Mouse (Mus musculus): ENCODE measurements at regions not wholly inside any gene's neighbourhood (a gene's known extent, or its start where the extent isn't known, plus 50 kb on each side); places are given as distances from the start of the nearest gene placed in this dataset.

DNA sequence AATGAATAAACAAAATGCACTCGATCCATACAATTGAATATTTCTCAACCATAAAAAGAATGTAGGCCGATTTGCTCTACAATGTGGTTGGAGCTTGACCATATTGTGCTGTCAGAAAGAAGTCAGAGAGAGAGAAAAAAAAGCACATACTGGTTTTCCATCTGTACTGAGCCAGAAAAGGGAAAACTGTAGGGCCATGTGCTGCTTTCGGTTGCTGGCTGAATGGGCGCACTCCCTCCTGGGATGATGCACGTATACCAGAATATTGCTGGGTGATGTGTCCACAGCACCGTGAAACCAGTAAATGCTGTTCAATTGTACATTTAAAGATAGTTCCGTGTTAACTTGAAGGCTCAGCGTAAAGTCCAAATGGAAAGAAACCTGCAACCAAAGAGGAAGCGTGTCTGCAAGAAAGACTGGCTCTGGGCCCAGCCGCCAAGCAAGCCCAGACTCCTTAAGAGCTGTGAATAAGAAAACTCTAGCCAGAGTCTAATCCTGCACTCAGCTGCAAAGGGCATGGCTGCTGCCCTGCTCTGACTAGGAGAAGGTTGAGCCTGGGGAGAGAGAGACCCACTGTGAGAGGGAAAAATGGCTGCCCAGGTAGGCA, 355.2 kb upstream of the Kcnab2 start:
- Histone ChIP-seq H3K79me2 (ENCODE audit: control insufficient read depth, insufficient read depth, low read length, poor library complexity) (no peaks in the 10 kb centered on the region), H3K4me3 (ENCODE audit: control insufficient read depth in 1 of 2, insufficient read depth in 1 of 2, low read depth in 2 of 2, low read length in 2 of 2) (no peak overlapping the region), H3K27me3 (ENCODE audit: control insufficient read depth in 1 of 2, insufficient read depth in 2 of 2, low read length in 2 of 2) (no peaks in the 10 kb centered on the region), H3K27ac (ENCODE audit: control insufficient read depth, low read depth, low read length) (no peak overlapping the region), H3K4me1 (ENCODE audit: control insufficient read depth in 1 of 2, insufficient read depth in 2 of 2, low read length in 2 of 2) (no peaks in the 10 kb centered on the region), H3K36me3 (ENCODE audit: control insufficient read depth in 1 of 2, insufficient read depth in 2 of 2, low read length in 2 of 2) (no peaks in the 10 kb centered on the region), H3K9ac (ENCODE audit: control insufficient read depth, low read depth, low read length, poor library complexity, severe bottlenecking) (no peak overlapping the region), H3K9me3 (replicated peaks; ENCODE audit: insufficient read depth, low read length) (no peaks in the 10 kb centered on the region)
- no peak for TF ChIP-seq MAFK (IDR thresholded peaks at IDR 0.05; ENCODE audit: borderline replicate concordance, low read depth, low read length)
- no peak for TF ChIP-seq TBP (IDR thresholded peaks at IDR 0.05; ENCODE audit: low read depth, low read length)
- DNase-seq (ENCODE audit: low read depth, low spot score): no peak

DNA sequence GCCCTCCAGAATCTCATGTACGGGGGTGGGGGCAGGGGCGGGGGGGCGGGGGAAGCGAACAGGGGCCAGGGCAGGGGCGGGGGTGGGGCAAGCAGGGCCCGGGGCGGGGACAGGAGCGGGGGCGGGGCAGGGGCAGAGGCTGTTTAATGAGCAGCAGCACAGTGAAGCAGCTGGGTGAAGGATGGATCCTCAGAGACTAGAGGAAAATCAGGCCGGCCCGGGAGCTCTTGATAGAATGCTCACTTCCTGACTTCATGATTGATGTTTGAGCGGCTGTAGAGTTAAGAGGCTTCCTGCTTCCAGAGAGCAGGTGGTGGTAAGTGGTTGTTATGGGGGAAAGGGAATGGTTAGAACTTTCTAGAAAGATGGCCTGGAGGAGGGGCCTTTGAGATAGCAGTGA, 347.5 kb upstream of the Kcnab2 start:
- no peak overlapping the region for H3K4me3 ChIP-seq (ENCODE audit: control insufficient read depth in 1 of 2, insufficient read depth in 1 of 2, low read depth in 2 of 2, low read length in 2 of 2)
- H3K36me3 ChIP-seq (ENCODE audit: control insufficient read depth in 1 of 2, insufficient read depth in 2 of 2, low read length in 2 of 2): no peaks in the 10 kb centered on the region

DNA sequence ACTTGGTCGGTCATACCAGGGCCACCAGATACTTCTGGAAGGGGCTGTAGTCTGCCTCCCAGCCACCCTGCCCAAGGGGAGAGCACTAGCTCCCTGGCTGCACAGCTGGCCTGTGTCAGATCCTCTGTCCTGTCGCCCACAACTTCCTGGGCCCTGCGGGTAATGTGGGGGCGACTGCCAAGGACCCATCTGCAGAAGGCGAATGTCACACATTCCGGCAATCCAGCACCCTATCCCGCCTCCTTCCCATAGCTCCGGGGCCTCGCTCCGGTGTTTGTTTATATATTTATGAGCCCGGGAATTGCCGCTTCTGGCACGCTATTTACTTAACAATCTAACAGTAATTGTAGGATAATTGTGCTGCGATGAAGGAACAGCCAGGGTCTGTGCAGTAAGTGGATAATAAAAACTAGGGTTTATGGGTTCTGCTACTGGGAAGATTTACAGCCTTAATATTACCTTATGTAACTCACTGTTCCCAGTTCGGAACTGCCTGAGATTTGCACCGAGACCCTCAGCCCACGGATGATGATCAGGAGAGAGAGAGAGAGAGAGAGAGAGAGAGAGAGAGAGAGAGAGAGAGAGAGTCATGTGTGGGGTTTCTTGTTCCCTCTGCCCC, 338.6 kb upstream of the Kcnab2 start:
- DNase-seq (ENCODE audit: low read depth, low spot score): no peak
- H3K36me3 ChIP-seq (ENCODE audit: control insufficient read depth in 1 of 2, insufficient read depth in 2 of 2, low read length in 2 of 2): no peaks in the 10 kb centered on the region
- no peak for TF ChIP-seq ZMIZ1 (IDR thresholded peaks at IDR 0.05; ENCODE audit: low read depth, low read length)
- no peak for TF ChIP-seq EP300 (IDR thresholded peaks at IDR 0.05; ENCODE audit: low read depth in 1 of 2, low read length in 2 of 2)
- TF ChIP-seq TAL1 (IDR thresholded peaks at IDR 0.05; ENCODE audit: low read length): no peak
- no peak for TF ChIP-seq CHD1 (IDR thresholded peaks at IDR 0.05; ENCODE audit: low read depth, low read length)
- TF ChIP-seq RCOR1 (IDR thresholded peaks at IDR 0.05; ENCODE audit: low read depth, low read length): no peak
- TF ChIP-seq HCFC1 (IDR thresholded peaks at IDR 0.05; ENCODE audit: low read depth, low read length): no peak
- no peak for TF ChIP-seq BHLHE40 (IDR thresholded peaks at IDR 0.05; ENCODE audit: borderline replicate concordance, low read depth, low read length)
- TF ChIP-seq POLR2A (IDR thresholded peaks at IDR 0.05; ENCODE audit: control insufficient read depth in 1 of 2, insufficient read depth in 1 of 2, low read depth in 1 of 2, low read length in 2 of 2, poor library complexity in 1 of 2): no peak
- no peak for TF ChIP-seq SMC3 (IDR thresholded peaks at IDR 0.05; ENCODE audit: low read depth, low read length)
- no peak for TF ChIP-seq USF2 (IDR thresholded peaks at IDR 0.05; ENCODE audit: borderline replicate concordance in 1 of 2, insufficient read depth in 1 of 2, low read depth in 1 of 2, low read length in 2 of 2)
- no peak for TF ChIP-seq USF1 (IDR thresholded peaks at IDR 0.05; ENCODE audit: low read depth, low read length)
- TF ChIP-seq SIN3A (IDR thresholded peaks at IDR 0.05; ENCODE audit: low read length): no peak
- no peak for TF ChIP-seq E2F4 (IDR thresholded peaks at IDR 0.05; ENCODE audit: borderline replicate concordance, low read depth, low read length)
- no peak for TF ChIP-seq POLR2AphosphoS5 (IDR thresholded peaks at IDR 0.05; ENCODE audit: borderline replicate concordance, low read depth, low read length)
- TF ChIP-seq JUND (IDR thresholded peaks at IDR 0.05; ENCODE audit: low read depth, low read length): no peak
- TF ChIP-seq MAX (IDR thresholded peaks at IDR 0.05; ENCODE audit: low read length): no peak
- no peaks in the 10 kb centered on the region for H3K4me1 ChIP-seq (ENCODE audit: control insufficient read depth in 1 of 2, insufficient read depth in 2 of 2, low read length in 2 of 2)
- no peak overlapping the region for H3K27ac ChIP-seq (ENCODE audit: control insufficient read depth, low read depth, low read length)
- no peaks in the 10 kb centered on the region for H3K79me2 ChIP-seq (ENCODE audit: control insufficient read depth, insufficient read depth, low read length, poor library complexity)
- H3K4me3 ChIP-seq (ENCODE audit: control insufficient read depth in 1 of 2, insufficient read depth in 1 of 2, low read depth in 2 of 2, low read length in 2 of 2): no peak overlapping the region
- H3K9me3 ChIP-seq (replicated peaks; ENCODE audit: insufficient read depth, low read length): no peaks in the 10 kb centered on the region
- no peaks in the 10 kb centered on the region for H3K27me3 ChIP-seq (ENCODE audit: control insufficient read depth in 1 of 2, insufficient read depth in 2 of 2, low read length in 2 of 2)
- H3K9ac ChIP-seq (ENCODE audit: control insufficient read depth, low read depth, low read length, poor library complexity, severe bottlenecking): no peak overlapping the region

More for the DNA sequence above, 347.5 kb upstream of the Kcnab2 start:
- no peaks in the 10 kb centered on the region for H3K9me3 ChIP-seq (replicated peaks; ENCODE audit: insufficient read depth, low read length)
- no peak overlapping the region for H3K9ac ChIP-seq (ENCODE audit: control insufficient read depth, low read depth, low read length, poor library complexity, severe bottlenecking)
- no peaks in the 10 kb centered on the region for H3K27me3 ChIP-seq (ENCODE audit: control insufficient read depth in 1 of 2, insufficient read depth in 2 of 2, low read length in 2 of 2)
- no peaks in the 10 kb centered on the region for H3K79me2 ChIP-seq (ENCODE audit: control insufficient read depth, insufficient read depth, low read length, poor library complexity)
- TF ChIP-seq ZMIZ1 (IDR thresholded peaks at IDR 0.05; ENCODE audit: low read depth, low read length) (no peak), POLR2AphosphoS5 (IDR thresholded peaks at IDR 0.05; ENCODE audit: borderline replicate concordance, low read depth, low read length) (no peak), POLR2AphosphoS2 (IDR thresholded peaks at IDR 0.05; ENCODE audit: low read length) (no peak), NRF1 (IDR thresholded peaks at IDR 0.05; ENCODE audit: insufficient read depth, low read depth, low read length, poor library complexity, severe bottlenecking) (no peak), USF1 (IDR thresholded peaks at IDR 0.05; ENCODE audit: low read depth, low read length) (no peak), ZNF384 (IDR thresholded peaks at IDR 0.05; ENCODE audit: low read depth, low read length) (no peak), MYC (IDR thresholded peaks at IDR 0.05; ENCODE audit: low read depth, low read length) (no peak), USF2 (IDR thresholded peaks at IDR 0.05; ENCODE audit: borderline replicate concordance in 1 of 2, insufficient read depth in 1 of 2, low read depth in 1 of 2, low read length in 2 of 2) (no peak), BHLHE40 (IDR thresholded peaks at IDR 0.05; ENCODE audit: borderline replicate concordance, low read depth, low read length) (no peak), POLR2A (IDR thresholded peaks at IDR 0.05; ENCODE audit: control insufficient read depth in 1 of 2, insufficient read depth in 1 of 2, low read depth in 1 of 2, low read length in 2 of 2, poor library complexity in 1 of 2) (no peak), ETS1 (IDR thresholded peaks at IDR 0.05; ENCODE audit: low read depth, low read length) (no peak), CHD1 (IDR thresholded peaks at IDR 0.05; ENCODE audit: low read depth, low read length) (no peak), GABPA (IDR thresholded peaks at IDR 0.05; ENCODE audit: low read depth, low read length) (no peak), JUND (IDR thresholded peaks at IDR 0.05; ENCODE audit: low read depth, low read length) (no peak), ZKSCAN1 (IDR thresholded peaks at IDR 0.05; ENCODE audit: low read depth, low read length) (no peak), TAL1 (IDR thresholded peaks at IDR 0.05; ENCODE audit: low read length) (no peak)
- H3K4me1 ChIP-seq (ENCODE audit: control insufficient read depth in 1 of 2, insufficient read depth in 2 of 2, low read length in 2 of 2): no peaks in the 10 kb centered on the region
- DNase-seq (ENCODE audit: low read depth, low spot score): no peak
- H3K27ac ChIP-seq (ENCODE audit: control insufficient read depth, low read depth, low read length): no peak overlapping the region
